Mouse (Mus musculus): ENCODE data around the gene Cdh6. TPM values are rescaled to one million over a fixed set of nuclear protein-coding genes. Genes with fewer than 3 reads are reported as not detected.

The Cdh6 gene
- total and polyA plus RNA-seq, 2 experiments from 2014 or later: 14.3 to 15.5 TPM

DNA sequence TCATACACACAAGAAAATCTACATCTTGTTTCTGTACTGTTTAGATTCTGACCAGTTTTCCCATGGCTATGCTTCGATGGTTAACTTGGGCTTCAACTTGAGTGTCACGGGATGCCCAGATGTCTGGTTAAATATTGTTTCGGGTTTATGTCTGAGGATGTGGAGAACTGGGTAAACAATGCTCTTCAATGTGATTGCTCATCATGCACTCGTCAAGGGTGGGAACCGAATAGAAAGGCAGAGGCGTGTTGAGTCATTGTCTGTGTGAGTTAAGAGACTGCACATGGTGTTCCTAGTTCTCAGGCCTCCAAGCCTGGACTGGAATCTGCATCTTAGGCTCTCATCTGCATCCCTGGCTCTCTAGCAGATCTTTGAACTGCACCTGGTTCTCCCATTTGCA, 36.7 kb upstream of the Cdh6 start:
- DNase-seq (ENCODE audit: low spot score) (no peak), ATAC-seq (no peak)
- no peaks in the 10 kb centered on the region for H3K36me3 ChIP-seq (ENCODE audit: insufficient read depth, low read length)
- H3K9me3 ChIP-seq (ENCODE audit: low read length): no peaks in the 10 kb centered on the region
- TF ChIP-seq CTCF (IDR thresholded peaks at IDR 0.05; ENCODE audit: low read depth): no peak
- no peak overlapping the region for H3K9ac ChIP-seq (replicated peaks; ENCODE audit: low read length)
- 86% methylated on average over 6 of the region's 6 CpGs for WGBS
- H3K27ac ChIP-seq: no peak overlapping the region
- H3K4me2 ChIP-seq (ENCODE audit: low read depth, low read length): no peak overlapping the region
- H3K4me3 ChIP-seq (ENCODE audit: low read length): no peak overlapping the region
- no peaks in the 10 kb centered on the region for H3K27me3 ChIP-seq (ENCODE audit: insufficient read depth, low read length)
- H3K4me1 ChIP-seq (ENCODE audit: insufficient read depth, low read length): no peaks in the 10 kb centered on the region

GRCm38 (mm10) chr15:13208716-13209115, 35.2 kb upstream of the Cdh6 start:
- no peaks in the 10 kb centered on the region for H3K27me3 ChIP-seq (ENCODE audit: insufficient read depth, low read length)
- no peak for DNase-seq (ENCODE audit: low spot score)
- no peaks in the 10 kb centered on the region for H3K4me1 ChIP-seq (ENCODE audit: insufficient read depth, low read length)
- H3K27ac ChIP-seq: no peak overlapping the region
- no peak overlapping the region for H3K4me2 ChIP-seq (ENCODE audit: low read depth, low read length)
- no peak overlapping the region for H3K9ac ChIP-seq (replicated peaks; ENCODE audit: low read length)
- 83% methylated on average over 7 of the region's 7 CpGs for WGBS
- TF ChIP-seq CTCF (IDR thresholded peaks at IDR 0.05; ENCODE audit: low read depth): no peak
- no peak overlapping the region for H3K4me3 ChIP-seq (ENCODE audit: low read length)
- ATAC-seq: no peak
- H3K36me3 ChIP-seq (ENCODE audit: insufficient read depth, low read length): no peaks in the 10 kb centered on the region
- H3K9me3 ChIP-seq (ENCODE audit: low read length): no peaks in the 10 kb centered on the region

DNA sequence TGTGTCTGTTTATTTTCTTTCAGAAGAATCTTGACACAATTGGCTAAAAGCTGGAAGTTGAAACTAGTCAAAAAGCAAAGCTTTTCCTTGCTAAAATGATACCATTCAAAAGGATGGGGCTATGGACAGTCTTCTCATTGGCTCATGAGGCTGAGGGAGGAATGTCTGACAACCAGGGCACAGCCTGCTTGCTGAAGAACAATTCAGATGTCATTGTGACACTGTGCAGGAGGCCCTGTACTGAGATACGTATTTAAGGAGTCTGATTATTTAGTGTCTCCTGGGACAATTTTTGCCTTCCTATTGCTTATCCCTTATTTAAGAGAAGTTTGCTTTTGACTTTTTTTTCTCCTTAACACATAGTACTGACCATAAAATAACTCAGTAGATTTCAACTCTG, 22.8 kb upstream of the Cdh6 start:
- Histone ChIP-seq H3K27ac (no peak overlapping the region), H3K9me3 (ENCODE audit: low read length) (no peaks in the 10 kb centered on the region), H3K9ac (replicated peaks; ENCODE audit: low read length) (no peak overlapping the region), H3K4me3 (ENCODE audit: low read length) (no peak overlapping the region), H3K4me1 (ENCODE audit: insufficient read depth, low read length) (no peaks in the 10 kb centered on the region), H3K4me2 (ENCODE audit: low read depth, low read length) (no peak overlapping the region), H3K27me3 (ENCODE audit: insufficient read depth, low read length) (no peaks in the 10 kb centered on the region), H3K36me3 (ENCODE audit: insufficient read depth, low read length) (no peaks in the 10 kb centered on the region)
- no peak for DNase-seq (ENCODE audit: low spot score)
- no peak for TF ChIP-seq CTCF (IDR thresholded peaks at IDR 0.05; ENCODE audit: low read depth)
- WGBS: 36% methylated on average over 1 of the region's 1 CpGs
- no peak for ATAC-seq

- H3K4me3 ChIP-seq (ENCODE audit: low read length): no peak overlapping the region
- no peak for TF ChIP-seq CTCF (IDR thresholded peaks at IDR 0.05; ENCODE audit: low read depth)
- H3K27me3 ChIP-seq (ENCODE audit: insufficient read depth, low read length): no peaks in the 10 kb centered on the region
- no peak overlapping the region for H3K27ac ChIP-seq
- DNase-seq (ENCODE audit: low spot score) (no peak), ATAC-seq (no peak)
- no peaks in the 10 kb centered on the region for H3K9me3 ChIP-seq (ENCODE audit: low read length)
- H3K4me2 ChIP-seq (ENCODE audit: low read depth, low read length): no peak overlapping the region
- no peaks in the 10 kb centered on the region for H3K36me3 ChIP-seq (ENCODE audit: insufficient read depth, low read length)
- H3K9ac ChIP-seq (replicated peaks; ENCODE audit: low read length): no peak overlapping the region
- no peaks in the 10 kb centered on the region for H3K4me1 ChIP-seq (ENCODE audit: insufficient read depth, low read length)
Observed at GRCm38 (mm10) chr15:13194048-13194447, 20.6 kb upstream of the Cdh6 start.

DNA sequence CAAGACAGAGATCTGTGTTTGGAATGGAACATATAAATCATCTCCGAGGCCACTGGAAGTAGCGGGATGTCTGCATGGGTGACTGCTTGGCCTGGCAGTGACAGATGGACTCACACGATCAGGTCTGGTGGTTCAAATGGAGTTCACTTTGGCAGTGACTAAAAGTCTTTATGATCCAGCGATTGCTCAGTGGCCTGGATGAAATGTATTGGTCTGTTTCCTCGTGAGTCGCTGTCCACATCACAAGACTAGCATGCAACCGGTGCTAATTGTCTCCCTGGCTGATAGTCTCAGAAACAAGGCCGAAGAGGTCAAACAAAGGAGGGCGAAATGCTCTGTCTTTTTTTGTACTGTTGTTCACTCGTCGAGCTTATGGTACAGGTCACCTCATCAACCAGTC, 19.6 kb upstream of the Cdh6 start:
- Histone ChIP-seq H3K4me1 (ENCODE audit: insufficient read depth, low read length) (no peaks in the 10 kb centered on the region), H3K36me3 (ENCODE audit: insufficient read depth, low read length) (no peaks in the 10 kb centered on the region), H3K4me2 (ENCODE audit: low read depth, low read length) (no peak overlapping the region), H3K27me3 (ENCODE audit: insufficient read depth, low read length) (no peaks in the 10 kb centered on the region), H3K4me3 (ENCODE audit: low read length) (no peak overlapping the region), H3K27ac (no peak overlapping the region), H3K9ac (replicated peaks; ENCODE audit: low read length) (no peak overlapping the region), H3K9me3 (ENCODE audit: low read length) (no peaks in the 10 kb centered on the region)
- DNase-seq (ENCODE audit: low spot score) (peak; percentile 49), ATAC-seq (no peak; the same call in 1 of the 2 replicates)
- WGBS: 40% methylated on average over 11 of the region's 11 CpGs
- TF ChIP-seq CTCF (IDR thresholded peaks at IDR 0.05; ENCODE audit: low read depth): no peak

DNA sequence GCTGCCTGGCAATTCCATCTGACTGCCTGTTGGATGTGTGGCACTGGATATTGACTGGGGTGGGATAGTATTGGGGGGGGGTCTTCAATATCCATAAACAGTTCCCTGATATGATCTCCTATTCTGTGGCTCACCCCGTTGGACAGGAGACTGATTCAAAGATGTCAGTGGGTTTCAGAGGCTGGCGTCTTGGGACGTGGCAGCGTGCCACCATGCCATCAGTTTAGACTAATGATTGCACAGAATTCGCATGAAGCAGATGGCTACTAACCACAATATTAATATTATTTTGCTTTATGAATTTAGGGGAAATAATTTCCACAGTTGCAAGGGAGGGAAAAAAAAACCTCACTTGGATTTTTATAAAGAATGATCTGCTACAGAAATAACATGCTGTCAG, 10.2 kb upstream of the Cdh6 start:
- no peak overlapping the region for H3K4me3 ChIP-seq (ENCODE audit: low read length)
- no peak overlapping the region for H3K4me2 ChIP-seq (ENCODE audit: low read depth, low read length)
- H3K36me3 ChIP-seq (ENCODE audit: insufficient read depth, low read length): no peaks in the 10 kb centered on the region
- no peaks in the 10 kb centered on the region for H3K4me1 ChIP-seq (ENCODE audit: insufficient read depth, low read length)
- H3K27me3 ChIP-seq (ENCODE audit: insufficient read depth, low read length): no peaks in the 10 kb centered on the region
- WGBS: 45% methylated on average over 5 of the region's 5 CpGs
- ATAC-seq (no peak), DNase-seq (ENCODE audit: low spot score) (peak; percentile 46)
- TF ChIP-seq CTCF (IDR thresholded peaks at IDR 0.05; ENCODE audit: low read depth): no peak
- no peaks in the 10 kb centered on the region for H3K9me3 ChIP-seq (ENCODE audit: low read length)
- H3K27ac ChIP-seq: no peak overlapping the region
- H3K9ac ChIP-seq (replicated peaks; ENCODE audit: low read length): no peak overlapping the region

DNA sequence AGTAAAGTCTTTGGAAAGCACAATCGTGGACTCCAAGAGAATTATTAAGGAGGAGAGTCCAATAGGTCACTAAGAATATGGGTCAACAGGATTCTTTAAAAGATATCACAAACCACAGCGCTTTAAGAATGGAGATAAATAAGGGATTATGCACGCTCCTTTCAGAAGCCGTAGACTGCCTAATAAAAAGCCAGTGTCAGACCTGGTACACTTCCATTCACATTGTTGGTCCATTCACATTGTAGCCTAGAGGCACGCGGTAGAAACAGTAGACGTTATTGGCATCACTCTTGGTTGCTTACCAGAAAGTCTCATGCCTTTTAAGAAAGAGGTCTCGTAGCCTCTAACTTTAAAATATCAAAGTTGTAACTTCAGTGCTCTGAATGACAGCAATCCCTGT, 8.0 kb upstream of the Cdh6 start:
- no peak overlapping the region for H3K9ac ChIP-seq (replicated peaks; ENCODE audit: low read length)
- DNase-seq (ENCODE audit: low spot score) (no peak), ATAC-seq (no peak)
- H3K4me1 ChIP-seq (ENCODE audit: insufficient read depth, low read length): no peaks in the 10 kb centered on the region
- H3K9me3 ChIP-seq (ENCODE audit: low read length): no peaks in the 10 kb centered on the region
- H3K36me3 ChIP-seq (ENCODE audit: insufficient read depth, low read length): no peaks in the 10 kb centered on the region
- no peak overlapping the region for H3K4me2 ChIP-seq (ENCODE audit: low read depth, low read length)
- no peaks in the 10 kb centered on the region for H3K27me3 ChIP-seq (ENCODE audit: insufficient read depth, low read length)
- no peak overlapping the region for H3K27ac ChIP-seq
- no peak for TF ChIP-seq CTCF (IDR thresholded peaks at IDR 0.05; ENCODE audit: low read depth)
- H3K4me3 ChIP-seq (ENCODE audit: low read length): no peak overlapping the region
- WGBS: 66% methylated on average over 8 of the region's 8 CpGs

Data from hindbrain, postnatal 0 days (tissue).